Mouse (Mus musculus) cerebellum, adult 11 months (tissue): Measurements from ENCODE around the gene Tmem208.

ENCODE experiments used
- DNase-seq: peaks from one replicate; pipeline ENCODE4 v3.0.0; 2022

Gene Tmem208

DNA sequence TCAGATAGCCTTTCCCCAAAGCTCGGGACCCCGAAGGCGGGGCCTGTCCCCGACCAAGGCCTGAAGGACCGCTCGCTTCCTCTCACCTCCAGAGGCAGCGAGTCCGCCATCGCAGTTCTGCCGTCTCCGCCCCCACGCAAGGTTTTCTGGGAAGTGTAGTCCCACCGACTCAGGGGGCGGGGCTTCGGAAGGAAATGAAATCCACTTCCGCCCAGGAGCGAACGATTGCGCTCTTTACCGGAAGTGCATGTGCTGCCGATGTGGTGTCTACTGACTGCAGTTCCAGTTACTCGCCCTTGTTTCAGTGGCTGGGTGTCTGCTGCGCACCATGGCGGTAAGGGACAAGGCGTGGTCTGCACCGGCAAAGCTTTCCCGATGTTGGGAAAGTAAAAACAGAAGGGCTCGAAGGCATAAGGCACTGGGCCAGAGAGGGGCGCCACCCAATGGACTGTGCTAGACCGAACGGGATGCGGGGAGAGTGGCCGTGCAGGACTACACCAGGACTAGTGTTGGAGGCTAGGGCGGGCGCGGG, at the start of gene Tmem208, which contains the start of gene Lrrc29:
Gene Tmem208 (plus strand): TSS at position 214 of the 532 bp plus-strand sequence.
Gene Lrrc29 (minus strand): TSS at position 138 of the 532 bp plus-strand sequence.
- peak; percentile 97 for DNase-seq

GRCm38 (mm10) chr8:105278911-105279334, 47.2 kb upstream of the Tmem208 start:
- peak; percentile 92 for DNase-seq

DNA sequence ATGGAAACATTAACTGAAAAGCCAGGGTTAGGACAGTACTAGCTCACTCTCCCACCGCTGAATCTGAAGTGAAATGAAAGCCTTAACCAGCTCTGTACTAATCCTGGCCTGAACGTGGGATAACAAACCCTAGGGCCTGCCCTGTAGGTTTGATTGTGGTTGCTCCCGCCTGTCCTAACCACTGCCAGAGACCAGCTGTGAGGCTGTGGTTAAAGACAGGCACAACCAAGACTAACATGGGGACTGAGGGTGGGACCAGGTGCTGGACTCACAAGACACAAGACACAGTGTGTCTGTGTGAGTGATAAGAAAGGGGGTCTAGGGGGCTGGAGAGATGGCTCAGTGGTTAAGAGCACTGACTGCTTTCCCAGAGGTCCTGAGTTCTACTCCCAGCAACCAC, 45.6 kb upstream of the Tmem208 start:
- DNase-seq: no peak

GRCm38 (mm10) chr8:105281821-105282220, 44.3 kb upstream of the Tmem208 start:
- no peak for DNase-seq

DNA sequence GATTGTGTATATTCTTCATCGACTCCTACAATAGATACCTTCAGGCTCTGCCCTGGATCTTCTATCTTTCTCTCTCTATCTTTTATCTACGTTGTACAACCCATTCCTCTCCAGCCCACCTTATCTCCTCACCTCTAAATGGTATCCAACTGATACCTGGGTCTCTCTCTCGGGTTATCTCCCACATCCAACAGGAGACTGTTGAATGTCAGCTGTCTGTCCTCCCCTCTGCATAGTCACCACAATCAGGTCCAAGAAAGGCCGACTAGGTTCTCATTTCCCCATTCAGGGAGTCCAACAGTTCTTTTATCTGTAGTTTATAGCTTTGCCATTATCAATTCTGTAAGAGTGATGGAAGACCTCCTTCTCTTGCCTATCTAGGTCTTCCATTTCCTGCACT, 43.9 kb upstream of the Tmem208 start:
- no peak for DNase-seq

DNA sequence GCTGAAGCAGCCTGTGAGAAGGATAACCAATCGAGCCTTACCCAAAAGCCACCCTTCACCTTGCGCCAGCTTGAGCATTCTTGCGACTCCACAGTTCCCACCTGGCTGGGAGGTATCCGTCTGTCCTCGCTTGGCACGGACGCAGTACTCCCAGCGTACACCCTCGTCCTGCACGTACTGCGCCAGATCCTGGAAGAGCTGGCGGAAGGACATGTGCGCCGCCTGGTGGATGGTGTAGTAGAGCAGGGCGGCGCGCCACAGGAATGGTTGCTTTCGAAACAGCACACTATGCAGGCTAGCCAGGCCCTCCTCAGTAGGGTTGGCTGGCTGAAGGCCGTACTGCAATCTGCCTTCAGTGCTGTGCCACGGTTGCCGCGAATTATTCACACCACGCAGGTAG, 43.1 kb upstream of the Tmem208 start:
- DNase-seq: no peak

GRCm38 (mm10) chr8:105285514-105285913, 40.6 kb upstream of the Tmem208 start:
- DNase-seq: no peak

GRCm38 (mm10) chr8:105286907-105287306, 39.2 kb upstream of the Tmem208 start:
- DNase-seq: no peak

DNA sequence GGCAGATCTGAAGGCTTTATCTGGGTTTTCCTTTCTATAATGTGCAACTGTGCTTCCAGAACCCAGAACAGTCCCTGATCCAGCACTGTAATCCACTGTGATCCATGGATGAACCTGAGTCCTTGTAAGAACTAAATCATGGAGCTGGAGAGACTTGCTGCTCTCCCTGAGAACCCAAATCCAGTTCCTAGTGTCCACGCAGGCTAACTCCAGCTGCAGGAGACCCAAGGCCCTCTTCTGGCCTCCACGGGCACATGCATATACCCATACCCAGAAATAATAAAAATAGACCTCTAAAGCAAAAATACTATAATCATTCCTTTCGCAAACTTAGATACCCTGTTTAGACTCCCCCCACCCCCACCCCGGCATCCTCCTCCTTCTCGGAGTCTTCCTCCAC, 37.9 kb upstream of the Tmem208 start:
- DNase-seq: no peak

DNA sequence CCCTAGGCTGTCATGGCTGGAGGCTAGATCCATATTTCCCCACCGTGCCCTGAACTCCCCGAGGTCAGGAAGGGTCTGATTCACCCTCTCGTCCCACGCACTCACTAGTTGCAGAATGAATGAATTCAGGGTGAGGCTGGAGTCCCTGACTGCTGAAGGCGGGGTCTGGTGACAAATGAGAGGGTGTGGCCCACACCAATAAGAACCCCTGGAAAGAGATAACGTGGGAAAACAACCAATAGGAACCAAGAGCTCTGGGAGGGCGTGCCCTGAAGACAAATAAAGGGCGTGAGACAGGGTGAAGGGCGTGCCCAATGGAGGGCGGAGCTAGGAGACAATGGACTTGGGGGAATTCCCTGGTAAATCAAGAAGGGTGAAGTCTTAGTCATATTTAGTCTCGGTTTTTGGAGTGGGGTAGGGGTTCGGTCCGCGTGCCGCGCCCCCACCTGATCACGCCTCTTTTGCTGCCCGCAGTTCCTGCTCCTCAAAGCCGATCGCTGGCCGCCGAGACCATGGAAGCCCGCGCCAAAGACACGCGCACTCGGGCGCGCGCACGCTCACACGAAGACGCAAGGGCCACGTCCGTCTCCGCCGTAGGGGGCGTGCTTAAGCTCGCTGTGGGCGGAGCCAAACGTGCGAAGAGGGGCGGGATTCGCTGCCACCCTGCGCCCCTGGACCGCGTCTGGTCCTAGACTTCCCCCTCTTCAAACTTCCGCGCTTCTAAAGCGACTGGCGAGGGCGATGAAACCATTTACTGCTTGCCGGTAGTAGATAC, 37.0 kb upstream of the Tmem208 start:
- peak; percentile 96 for DNase-seq

- DNase-seq: peak; percentile 69
Observed at GRCm38 (mm10) chr8:105289805-105290460, 36.2 kb upstream of the Tmem208 start, which contains the start of gene 4931428F04Rik. Gene 4931428F04Rik, minus strand, starts transcription at chr8:105289864.

- DNase-seq: peak; percentile 87
Observed at GRCm38 (mm10) chr8:105290554-105291314, 35.4 kb upstream of the Tmem208 start.

- peak; percentile 39 for DNase-seq
Observed at GRCm38 (mm10) chr8:105291364-105291763, 34.8 kb upstream of the Tmem208 start.

DNA sequence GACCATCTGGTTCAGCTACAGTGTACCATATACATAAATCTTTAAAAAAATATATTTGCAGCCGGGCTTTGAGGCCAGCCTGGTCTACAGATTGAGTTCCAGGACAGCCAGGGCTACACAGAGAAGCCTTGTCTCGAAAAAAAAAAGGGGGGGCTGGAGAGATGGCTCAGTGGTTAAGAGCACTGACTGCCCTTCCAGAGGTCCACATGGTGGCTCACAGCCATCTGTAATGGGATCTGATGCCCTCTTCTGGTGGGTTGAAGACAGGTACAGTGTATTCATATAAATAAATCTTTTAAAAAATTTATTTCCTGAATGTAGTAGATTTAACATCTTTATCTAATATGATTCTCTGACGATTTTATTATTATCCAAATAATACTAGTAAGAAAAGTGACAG, 34.4 kb upstream of the Tmem208 start:
- DNase-seq: peak; percentile 26

DNA sequence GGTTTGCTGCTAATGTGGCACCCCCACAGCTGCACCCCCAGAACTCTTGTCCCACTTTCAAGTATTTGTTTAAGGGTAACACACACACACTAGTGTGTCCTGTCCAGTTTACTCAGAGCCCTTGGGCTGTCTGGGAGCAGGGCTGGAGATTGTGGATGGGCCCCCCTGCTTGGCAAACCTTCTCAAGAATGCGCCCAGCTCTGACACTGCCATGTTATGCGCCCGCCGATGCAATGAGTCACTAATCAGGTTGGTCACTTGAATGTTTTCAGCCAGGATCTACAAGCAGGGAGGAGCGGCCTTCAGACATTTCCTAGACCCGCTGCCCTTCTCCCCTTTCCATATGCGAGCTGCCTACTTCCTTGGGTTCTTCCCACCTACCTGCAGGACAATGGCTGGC, 33.7 kb upstream of the Tmem208 start:
- peak; percentile 37 for DNase-seq

DNA sequence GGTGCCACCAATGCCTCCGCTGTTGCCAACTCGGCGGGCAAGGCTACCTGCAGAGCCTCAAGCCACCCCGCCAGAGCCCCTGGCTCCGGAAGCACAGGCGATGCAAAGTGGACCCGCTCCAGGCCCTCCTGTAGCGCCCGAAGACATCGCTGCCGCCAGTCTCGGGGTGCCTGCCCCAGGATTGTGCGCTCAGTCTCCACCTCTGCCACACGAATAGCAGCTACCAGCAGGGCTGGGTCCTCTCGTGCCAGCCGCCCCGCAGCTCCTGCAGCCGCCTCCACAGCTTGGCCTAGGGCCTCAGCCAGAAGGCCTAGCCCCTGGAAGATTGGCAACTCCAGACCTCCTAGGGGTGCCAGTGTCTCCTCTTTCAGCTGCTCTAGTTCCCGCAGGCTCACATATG, 32.7 kb upstream of the Tmem208 start:
- peak; percentile 84 for DNase-seq

DNA sequence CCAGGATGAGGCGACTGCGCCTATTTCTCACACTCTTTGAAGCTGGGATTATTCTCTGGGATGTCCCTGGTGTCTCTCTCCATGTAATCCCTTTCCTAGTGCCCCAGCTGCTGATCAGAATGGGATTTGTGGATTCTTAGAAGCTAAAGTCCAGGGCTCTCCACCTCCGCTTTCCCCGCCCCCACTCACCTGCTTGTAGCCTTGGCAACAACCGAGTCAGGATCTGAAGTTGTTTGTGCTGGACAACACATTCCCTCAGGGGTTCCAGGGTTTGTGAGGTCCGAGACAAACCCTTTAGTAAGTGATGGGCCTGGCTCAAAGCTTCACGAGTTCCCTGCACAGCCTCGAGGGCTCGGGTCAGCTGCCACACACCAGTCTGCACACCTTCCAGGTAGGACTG, 31.4 kb upstream of the Tmem208 start:
- DNase-seq: no peak

- peak; percentile 27 for DNase-seq
Observed at GRCm38 (mm10) chr8:105295256-105295655, 30.9 kb upstream of the Tmem208 start.

- no peak for DNase-seq
Observed at GRCm38 (mm10) chr8:105295895-105296573, 30.1 kb upstream of the Tmem208 start, which contains the start of gene Exoc3l. Gene Exoc3l, minus strand, starts transcription at chr8:105296101.

DNA sequence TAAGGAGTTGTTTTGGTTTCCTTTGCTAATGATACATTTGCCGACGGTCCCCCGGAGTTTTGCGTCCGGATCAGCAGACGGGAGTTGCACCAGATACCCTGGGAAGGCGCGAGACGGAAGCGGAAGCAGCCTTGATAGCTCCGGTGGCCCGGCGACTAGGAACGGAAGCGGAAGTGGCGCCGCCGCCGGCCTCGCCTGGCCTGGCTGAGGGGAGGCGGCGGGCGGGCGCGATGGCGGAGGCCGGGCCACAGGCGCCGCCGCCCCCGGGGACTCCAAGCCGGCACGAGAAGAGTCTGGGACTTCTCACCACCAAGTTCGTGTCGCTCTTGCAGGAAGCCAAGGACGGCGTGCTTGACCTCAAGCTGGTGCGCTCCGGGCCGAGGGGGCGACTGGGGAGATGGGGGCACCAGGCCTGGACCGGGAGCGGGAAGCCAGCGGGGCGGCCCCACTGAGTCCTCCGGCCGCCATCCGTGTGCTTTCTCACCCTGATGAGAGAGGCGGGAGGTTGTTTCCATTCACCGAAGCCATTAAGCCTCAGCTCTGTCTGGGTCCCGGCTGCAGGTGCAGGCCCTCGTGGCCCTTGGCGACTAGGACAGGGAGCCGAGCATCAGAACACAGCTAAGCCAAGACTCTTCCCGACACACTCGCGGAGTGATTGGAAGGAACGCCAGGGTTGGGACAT, 28.5 kb upstream of the Tmem208 start, which contains the start of gene E2f4:
Gene E2f4 (plus strand): TSS at position 153 of the 682 bp plus-strand sequence.
- DNase-seq: peak; percentile 87
